ENCODE assay signal across 22 mouse cellular contexts in genomic region chr11:75608776-75609175, GRCm38 (mm10). TPM values are rescaled to one million over a fixed set of nuclear protein-coding genes. Genes with fewer than 3 reads are reported as not detected.
DNase-seq lines count a peak whose midpoint lies in the region; ATAC-seq and TF ChIP-seq lines count a peak whose summit lies in the region.
"Had no signal": no experiment of that assay in that cellular context is flagged by ENCODE, and none has a peak within 500 bp of the region (broad histone marks: within the 10 kb centered on the region; RNA-seq: fewer than 3 reads in every experiment).

No protein-coding gene starts in this region.

- no peak overlapping the region for H3K4me2 ChIP-seq in intestine, postnatal 0 days (replicated peaks; ENCODE audit: low read depth)
- H3K4me2 ChIP-seq in intestine, embryonic 15.5 days (replicated peaks) = no peak overlapping the region
- H3K4me2 ChIP-seq in kidney, embryonic 16.5 days (replicated peaks; ENCODE audit: low read depth, low read length) = no peak overlapping the region
- H3K4me2 ChIP-seq: embryonic facial prominence, embryonic 12.5 days; embryonic facial prominence, embryonic 15.5 days; heart, embryonic 11.5 days; hindbrain, embryonic 12.5 days had no signal

- no peak overlapping the region for H3K9ac ChIP-seq in intestine, postnatal 0 days (ENCODE audit: low read depth, low read length)
- H3K9ac ChIP-seq in intestine, embryonic 15.5 days = no peak overlapping the region
- no peak overlapping the region for H3K9ac ChIP-seq in kidney, embryonic 16.5 days (replicated peaks; ENCODE audit: low read length)
- no peak overlapping the region for H3K9ac ChIP-seq in liver, adult 2 months (ENCODE audit: low read depth, low read length)
- H3K9ac ChIP-seq: embryonic facial prominence, embryonic 12.5 days; embryonic facial prominence, embryonic 15.5 days; forebrain, postnatal 0 days; hindbrain, embryonic 12.5 days had no signal

- no peak for TF ChIP-seq POLR2A in kidney, adult 2 months (IDR thresholded peaks at IDR 0.05; ENCODE audit: low read depth, low read length)
- no peak for TF ChIP-seq POLR2A in liver, adult 2 months (IDR thresholded peaks at IDR 0.05; ENCODE audit: extremely low read depth, insufficient read depth, low read length)

- peaks cover 65% of the 10 kb centered on the region for H3K36me3 ChIP-seq in intestine, postnatal 0 days (ENCODE audit: control insufficient read depth, insufficient read depth)
- H3K36me3 ChIP-seq in intestine, embryonic 15.5 days = peaks cover 22% of the 10 kb centered on the region
- H3K36me3 ChIP-seq in kidney, adult 2 months (ENCODE audit: control insufficient read depth, insufficient read depth, low read length) = 0 out of 2 replicates have a peak, but pooled peaks cover 1% of the 10 kb centered on the region
- H3K36me3 ChIP-seq in kidney, embryonic 16.5 days (ENCODE audit: insufficient read depth, low read length) = peaks cover 37% of the 10 kb centered on the region
- H3K36me3 ChIP-seq in liver, adult 2 months (ENCODE audit: control insufficient read depth, insufficient read depth, low read length) = peaks cover 38% of the 10 kb centered on the region

- H3K4me1 ChIP-seq in intestine, postnatal 0 days (replicated peaks; ENCODE audit: control insufficient read depth, insufficient read depth, low read length) = no peaks in the 10 kb centered on the region
- H3K4me1 ChIP-seq in intestine, embryonic 15.5 days (replicated peaks) = peaks cover 7% of the 10 kb centered on the region; the same call in 1 of the 2 replicates
- peaks cover 12% of the 10 kb centered on the region for H3K4me1 ChIP-seq in kidney, adult 2 months (ENCODE audit: control insufficient read depth, insufficient read depth, low read length)
- H3K4me1 ChIP-seq in kidney, embryonic 16.5 days (ENCODE audit: insufficient read depth, low read length) = peaks cover 15% of the 10 kb centered on the region
- H3K4me1 ChIP-seq in liver, adult 2 months (ENCODE audit: control insufficient read depth, insufficient read depth, low read length) = peaks cover 2% of the 10 kb centered on the region; the same call in 1 of the 2 replicates
- H3K4me1 ChIP-seq: embryonic facial prominence, embryonic 15.5 days; hindbrain, embryonic 12.5 days had no signal

- no peaks in the 10 kb centered on the region for H3K9me3 ChIP-seq in intestine, postnatal 0 days (ENCODE audit: control insufficient read depth)
- H3K9me3 ChIP-seq in intestine, embryonic 15.5 days = no peaks in the 10 kb centered on the region
- H3K9me3 ChIP-seq in kidney, embryonic 16.5 days (ENCODE audit: low read length) = no peaks in the 10 kb centered on the region
- H3K9me3 ChIP-seq: embryonic facial prominence, embryonic 12.5 days; embryonic facial prominence, embryonic 15.5 days; hindbrain, embryonic 12.5 days had no signal

- no peaks in the 10 kb centered on the region for H3K79me2 ChIP-seq in liver, adult 2 months (ENCODE audit: control insufficient read depth, insufficient read depth, low read length)

- H3K4me3 ChIP-seq in intestine, postnatal 0 days (ENCODE audit: low read depth, low read length) = no peak overlapping the region
- no peak overlapping the region for H3K4me3 ChIP-seq in intestine, embryonic 15.5 days (replicated peaks)
- no peak overlapping the region for H3K4me3 ChIP-seq in kidney, adult 2 months (ENCODE audit: insufficient read depth, low read depth, low read length)
- no peak overlapping the region for H3K4me3 ChIP-seq in kidney, embryonic 16.5 days (ENCODE audit: low read length)
- H3K4me3 ChIP-seq in liver, adult 2 months (ENCODE audit: insufficient read depth, low read depth, low read length) = no peak overlapping the region
- H3K4me3 ChIP-seq: embryonic facial prominence, embryonic 12.5 days; embryonic facial prominence, embryonic 15.5 days; gastrocnemius, adult 2 months; hindbrain, embryonic 12.5 days had no signal

- H3K27me3 ChIP-seq in intestine, postnatal 0 days (replicated peaks; ENCODE audit: control insufficient read depth, insufficient read depth, low read length) = no peaks in the 10 kb centered on the region
- H3K27me3 ChIP-seq in intestine, embryonic 15.5 days (replicated peaks) = no peaks in the 10 kb centered on the region
- H3K27me3 ChIP-seq in kidney, adult 2 months (replicated peaks; ENCODE audit: control insufficient read depth, insufficient read depth, low read length) = no peaks in the 10 kb centered on the region
- H3K27me3 ChIP-seq in kidney, embryonic 16.5 days (ENCODE audit: insufficient read depth, low read length) = no peaks in the 10 kb centered on the region
- no peaks in the 10 kb centered on the region for H3K27me3 ChIP-seq in liver, adult 2 months (ENCODE audit: control insufficient read depth, insufficient read depth, low read length)
- H3K27me3 ChIP-seq: embryonic facial prominence, embryonic 12.5 days; embryonic facial prominence, embryonic 15.5 days; hindbrain, embryonic 12.5 days had no signal

- TF ChIP-seq CTCF in intestine, postnatal 0 days (IDR thresholded peaks at IDR 0.05; ENCODE audit: low read depth) = no peak
- no peak for TF ChIP-seq CTCF in kidney, adult 2 months (conservative IDR thresholded peaks at IDR 0.05; ENCODE audit: insufficient read depth, insufficient read length, low read depth, low read length)
- TF ChIP-seq CTCF in liver, adult 2 months (IDR thresholded peaks at IDR 0.05; ENCODE audit: low read depth, low read length) = no peak

- 68% methylated on average over 5 of the region's 5 CpGs for WGBS in intestine, postnatal 0 days
- 92% methylated on average over 5 of the region's 5 CpGs for WGBS in intestine, embryonic 15.5 days
- 67% methylated on average over 5 of the region's 5 CpGs for WGBS in kidney, adult 2 months
- WGBS in kidney, embryonic 16.5 days = 93% methylated on average over 5 of the region's 5 CpGs
- WGBS in liver, adult 2 months = 42% methylated on average over 5 of the region's 5 CpGs

- DNase-seq in kidney, adult 2 months = peak; percentile 80
- peak; percentile 69 for DNase-seq in liver, adult 2 months (ENCODE audit: extremely low read depth, low read depth, low spot score)
- DNase-seq in liver = no peak
- DNase-seq in left cerebral cortex, adult 9 months (ENCODE audit: low spot score in 2 of 2) = no peak
- DNase-seq: adrenal gland, postnatal 10 days; adrenal gland, postnatal 36 days; cerebellum, adult 2 months; cerebellum, adult 9-11 months; cerebellum, postnatal 25 days; forebrain, postnatal 0 days; gastrocnemius, adult 2 months; gastrocnemius, postnatal 14 days; heart, adult 11 months had no signal

- ATAC-seq in intestine, postnatal 0 days = 0 out of 2 replicates have a peak, but pooled peaks have one; percentile 26
- no peak for ATAC-seq in intestine, embryonic 15.5 days
- ATAC-seq in kidney, embryonic 16.5 days (ENCODE audit: low FRiP score, low TSS enrichment) = no peak
- no peak for ATAC-seq in inflammation-experienced regulatory T-cells, adult 6 months
- ATAC-seq: forebrain, embryonic 14.5 days; forebrain, postnatal 0 days had no signal

- H3K27ac ChIP-seq in intestine, postnatal 0 days (ENCODE audit: low read depth, low read length) = peak overlapping the region; percentile 57; the same call in 1 of the 2 replicates
- H3K27ac ChIP-seq in intestine, embryonic 15.5 days = no peak overlapping the region
- peak overlapping the region; percentile 35 for H3K27ac ChIP-seq in kidney, adult 2 months (ENCODE audit: insufficient read depth, low read depth, low read length)
- H3K27ac ChIP-seq in kidney, embryonic 16.5 days (ENCODE audit: low read length) = no peak overlapping the region
- H3K27ac ChIP-seq in liver, adult 2 months (replicated peaks; ENCODE audit: insufficient read depth, low read depth, low read length) = no peak overlapping the region
- H3K27ac ChIP-seq: embryonic facial prominence, embryonic 12.5 days; embryonic facial prominence, embryonic 15.5 days; gastrocnemius, adult 2 months had no signal

RNA-seq across cellular contexts. Expression of gene Pitpna, which starts 20.9 kb away (rescaled TPM):
- 160 and 161 TPM in 2 replicates for polyA plus RNA-seq in intestine, postnatal 0 days (2015; fragmentation: Nextera tagmentation; extraction: Ambion mirVana)
- 92.3 and 102 TPM in 2 replicates for polyA plus RNA-seq in intestine, embryonic 15.5 days (2015; fragmentation: Nextera tagmentation; extraction: Ambion mirVana)
- polyA plus RNA-seq in kidney, adult 2 months (2012; rRNA removed) = 43.8 and 60.3 TPM in 2 replicates
- 70.4 and 72.1 TPM in 2 replicates for polyA plus RNA-seq in kidney, embryonic 16.5 days (2015; fragmentation: Nextera tagmentation; extraction: Ambion mirVana)
- total RNA-seq in liver, adult 2 months (2014; rRNA removed) = 19.7 and 21.0 TPM in 2 replicates
- 24.6 and 28.9 TPM in 2 replicates for polyA plus RNA-seq in liver, adult 2 months (2012; rRNA removed)
- polyA plus RNA-seq in inflammation-experienced regulatory T-cells, adult 6 months (2017; shearing (Covaris generic)) = 10 to 100 TPM; 30.5 to 50.5 (median 40.2) TPM

RNA-seq across cellular contexts. Expression of gene Inpp5k, which starts 22.0 kb away (rescaled TPM):
- polyA plus RNA-seq in intestine, postnatal 0 days (2015; fragmentation: Nextera tagmentation; extraction: Ambion mirVana) = 20.6 and 23.8 TPM in 2 replicates
- polyA plus RNA-seq in intestine, embryonic 15.5 days (2015; fragmentation: Nextera tagmentation; extraction: Ambion mirVana) = 17.6 and 19.4 TPM in 2 replicates
- polyA plus RNA-seq in kidney, adult 2 months (2012; rRNA removed) = 69.1 and 71.5 TPM in 2 replicates
- polyA plus RNA-seq in kidney, embryonic 16.5 days (2015; fragmentation: Nextera tagmentation; extraction: Ambion mirVana) = 33.2 and 34.2 TPM in 2 replicates
- 12.3 and 13.4 TPM in 2 replicates for total RNA-seq in liver, adult 2 months (2014; rRNA removed)
- polyA plus RNA-seq in liver, adult 2 months (2012; rRNA removed) = 12.2 and 17.2 TPM in 2 replicates
- 100 to 1,000 TPM; 110 to 156 (median 133) TPM for polyA plus RNA-seq in inflammation-experienced regulatory T-cells, adult 6 months (2017; shearing (Covaris generic))

RNA-seq across cellular contexts. Expression of gene Myo1c, which starts 41.5 kb away (rescaled TPM):
- 27.7 and 28.3 TPM in 2 replicates for polyA plus RNA-seq in intestine, postnatal 0 days (2015; fragmentation: Nextera tagmentation; extraction: Ambion mirVana)
- 48.6 and 50.0 TPM in 2 replicates for polyA plus RNA-seq in intestine, embryonic 15.5 days (2015; fragmentation: Nextera tagmentation; extraction: Ambion mirVana)
- 88.9 and 99.7 TPM in 2 replicates for polyA plus RNA-seq in kidney, adult 2 months (2012; rRNA removed)
- polyA plus RNA-seq in kidney, embryonic 16.5 days (2015; fragmentation: Nextera tagmentation; extraction: Ambion mirVana) = 83.0 and 85.9 TPM in 2 replicates
- 15.6 and 17.9 TPM in 2 replicates for total RNA-seq in liver, adult 2 months (2014; rRNA removed)
- 17.0 and 21.5 TPM in 2 replicates for polyA plus RNA-seq in liver, adult 2 months (2012; rRNA removed)
- 10 to 100 TPM; 15.6 to 24.5 (median 23.1) TPM for polyA plus RNA-seq in inflammation-experienced regulatory T-cells, adult 6 months (2017; shearing (Covaris generic))

Comparison
In these comparisons a context has a peak if more than half of its experiments do, and no peak if none do; other contexts are left out.
1. H3K27ac ChIP-seq: peak in intestine, postnatal 0 days (single experiment) and kidney, adult 2 months (single experiment); none in intestine, embryonic 15.5 days (single experiment), kidney, embryonic 16.5 days (single experiment) and liver, adult 2 months (single experiment).
2. DNase-seq: peak in kidney, adult 2 months (single experiment) and liver, adult 2 months (single experiment); none in liver (single experiment) and left cerebral cortex, adult 9 months (0 of 2).